Mouse (Mus musculus) forebrain, embryonic 16.5 days (tissue): ENCODE results near the gene Bdh2. TPM values are rescaled to one million over a fixed set of nuclear protein-coding genes. Genes with fewer than 3 reads are reported as not detected.

Experiments used
- ATAC-seq: fragments of 200-750 bp; cut with Nextera tagmentation; 2 replicates; pipeline ENCODE4 v1.8.0; 2017; ENCODE audit warnings: mild to moderate bottlenecking, moderate library complexity
- H3K27ac ChIP-seq: fragments of 300-500 bp; sonication (generic); 2 replicates; pipeline ENCODE4 v1.5.1; 2014; ENCODE audit warnings: low read length, control low read depth
- H3K27me3 ChIP-seq: fragments of 300-500 bp; sonication (generic); replicated peaks from 2 replicates; pipeline ENCODE4 v1.6.1; 2014; ENCODE audit warnings: low read length; ENCODE audit not compliant: control insufficient read depth, insufficient read depth
- H3K36me3 ChIP-seq: fragments of 300-500 bp; sonication (generic); 2 replicates; pipeline ENCODE4 v1.6.1; 2014; ENCODE audit not compliant: control insufficient read depth, insufficient read depth
- H3K4me1 ChIP-seq: fragments of 300-500 bp; sonication (generic); replicated peaks from 2 replicates; pipeline ENCODE4 v1.6.1; 2014; ENCODE audit warnings: low read length; ENCODE audit not compliant: control insufficient read depth, insufficient read depth
- H3K4me2 ChIP-seq: fragments of 300-500 bp; sonication (generic); 2 replicates; pipeline ENCODE4 v1.6.1; 2014; ENCODE audit warnings: mild to moderate bottlenecking, low read length, control low read depth
- H3K4me3 ChIP-seq: fragments of 300-500 bp; sonication (generic); replicated peaks from 2 replicates; pipeline ENCODE4 v1.5.1; 2014; ENCODE audit warnings: mild to moderate bottlenecking, low read length, control low read depth
- H3K9ac ChIP-seq: fragments of 300-500 bp; sonication (generic); replicated peaks from 2 replicates; pipeline ENCODE4 v1.6.1; 2014; ENCODE audit warnings: low read depth, low read length, control low read depth
- H3K9me3 ChIP-seq: fragments of 300-500 bp; sonication (generic); 2 replicates; pipeline ENCODE4 v1.6.1; 2016; ENCODE audit warnings: low read length; ENCODE audit not compliant: control insufficient read depth
- WGBS: fragments of 180-500 bp; shearing (Covaris S2); extraction: QIAGEN DNeasy Blood & Tissue Kit; methylation state at CpG from one replicate; pipeline ENCODE4 v1.1.7; 2014; 5-methylcytosine and 5-hydroxymethylcytosine counted together
- polyA plus RNA-seq: library from polyadenylated mRNA; unstranded; fragments of >200 nt; fragmentation: Nextera tagmentation; extraction: Ambion mirVana; gene quantifications from 2 replicates; pipeline ENCODE4 v1.2.1, GENCODE M21; 2015

Gene Bdh2
- polyA plus RNA-seq, 1 experiment from 2014 or later, result 2.1 TPM

GRCm38 (mm10) chr3:135288138-135288750 lies 7.2 kb downstream of the Bdh2 start:
- 84% methylated on average over 8 of the region's 8 CpGs for WGBS
- H3K4me1 ChIP-seq, result no peaks in the 10 kb centered on the region
- no peaks in the 10 kb centered on the region for H3K27me3 ChIP-seq
- no peak overlapping the region for H3K4me3 ChIP-seq
- no peak overlapping the region for H3K4me2 ChIP-seq
- H3K9ac ChIP-seq, result no peak overlapping the region
- no peak overlapping the region for H3K27ac ChIP-seq
- H3K9me3 ChIP-seq, result no peaks in the 10 kb centered on the region
- no peaks in the 10 kb centered on the region for H3K36me3 ChIP-seq
- ATAC-seq, result no peak

GRCm38 (mm10) chr3:135289148-135289547 lies 8.1 kb downstream of the Bdh2 start:
- no peak for ATAC-seq
- H3K4me3 ChIP-seq, result no peak overlapping the region
- no peak overlapping the region for H3K27ac ChIP-seq
- no peak overlapping the region for H3K9ac ChIP-seq
- H3K4me2 ChIP-seq, result no peak overlapping the region
- no peaks in the 10 kb centered on the region for H3K4me1 ChIP-seq
- H3K27me3 ChIP-seq, result no peaks in the 10 kb centered on the region
- H3K36me3 ChIP-seq, result no peaks in the 10 kb centered on the region
- no peaks in the 10 kb centered on the region for H3K9me3 ChIP-seq
- WGBS, result 98% methylated on average over 1 of the region's 1 CpGs

- WGBS, result 100% methylated on average over 6 of the region's 7 CpGs
- Histone ChIP-seq H3K4me1 (no peaks in the 10 kb centered on the region), H3K27me3 (no peaks in the 10 kb centered on the region)
These were observed 9.4 kb downstream of the Bdh2 start for GRCm38 (mm10) chr3:135290249-135290894.

GRCm38 (mm10) chr3:135293703-135294102 lies 12.7 kb downstream of the Bdh2 start:
- peak; percentile 53 for ATAC-seq
- WGBS, result 44% methylated on average over 7 of the region's 7 CpGs
- Histone ChIP-seq H3K36me3 (no peaks in the 10 kb centered on the region), H3K4me2 (no peak overlapping the region), H3K27ac (no peak overlapping the region), H3K27me3 (no peaks in the 10 kb centered on the region), H3K9ac (no peak overlapping the region), H3K4me3 (no peak overlapping the region), H3K4me1 (no peaks in the 10 kb centered on the region), H3K9me3 (no peaks in the 10 kb centered on the region)

More at GRCm38 (mm10) chr3:135290249-135290894, 9.4 kb downstream of the Bdh2 start:
- H3K9me3 ChIP-seq, result no peaks in the 10 kb centered on the region
- no peak overlapping the region for H3K4me3 ChIP-seq
- no peak overlapping the region for H3K4me2 ChIP-seq
- H3K9ac ChIP-seq, result no peak overlapping the region
- no peak overlapping the region for H3K27ac ChIP-seq
- no peaks in the 10 kb centered on the region for H3K36me3 ChIP-seq
- ATAC-seq, result peak; percentile 85

GRCm38 (mm10) chr3:135295559-135295958 lies 14.5 kb downstream of the Bdh2 start:
- Histone ChIP-seq H3K9ac (no peak overlapping the region), H3K27ac (no peak overlapping the region), H3K27me3 (no peaks in the 10 kb centered on the region), H3K4me1 (no peaks in the 10 kb centered on the region), H3K36me3 (no peaks in the 10 kb centered on the region), H3K4me2 (no peak overlapping the region), H3K9me3 (no peaks in the 10 kb centered on the region), H3K4me3 (no peak overlapping the region)
- ATAC-seq, result no peak
- 75% methylated on average over 1 of the region's 1 CpGs for WGBS

- Histone ChIP-seq H3K36me3 (no peaks in the 10 kb centered on the region), H3K4me2 (no peak overlapping the region), H3K27me3 (no peaks in the 10 kb centered on the region), H3K9ac (no peak overlapping the region), H3K27ac (no peak overlapping the region), H3K4me3 (no peak overlapping the region), H3K4me1 (no peaks in the 10 kb centered on the region), H3K9me3 (no peaks in the 10 kb centered on the region)
- ATAC-seq, result no peak
- 85% methylated on average over 3 of the region's 3 CpGs for WGBS
These were observed 17.5 kb downstream of the Bdh2 start for GRCm38 (mm10) chr3:135298560-135298959.

- Histone ChIP-seq H3K4me1 (no peaks in the 10 kb centered on the region), H3K27me3 (no peaks in the 10 kb centered on the region), H3K9ac (no peak overlapping the region), H3K27ac (no peak overlapping the region), H3K36me3 (no peaks in the 10 kb centered on the region), H3K4me3 (no peak overlapping the region), H3K9me3 (no peaks in the 10 kb centered on the region), H3K4me2 (no peak overlapping the region)
- WGBS, result 78% methylated on average over 6 of the region's 6 CpGs
- no peak for ATAC-seq
These were observed 19.1 kb downstream of the Bdh2 start for GRCm38 (mm10) chr3:135300081-135300480.

GRCm38 (mm10) chr3:135304060-135304459 lies 23.0 kb downstream of the Bdh2 start:
- Histone ChIP-seq H3K4me3 (no peak overlapping the region), H3K4me1 (peaks cover 5% of the 10 kb centered on the region), H3K36me3 (no peaks in the 10 kb centered on the region), H3K27me3 (no peaks in the 10 kb centered on the region; the same call in 1 of the 2 replicates), H3K27ac (no peak overlapping the region), H3K4me2 (no peak overlapping the region), H3K9ac (no peak overlapping the region), H3K9me3 (no peaks in the 10 kb centered on the region)
- 17% methylated on average over 6 of the region's 6 CpGs for WGBS
- ATAC-seq, result no peak

- 6% methylated on average over 9 of the region's 9 CpGs for WGBS
- H3K27ac ChIP-seq, result no peak overlapping the region
These were observed 23.5 kb downstream of the Bdh2 start for GRCm38 (mm10) chr3:135304566-135304965.

More at GRCm38 (mm10) chr3:135304566-135304965, 23.5 kb downstream of the Bdh2 start:
- Histone ChIP-seq H3K9me3 (no peaks in the 10 kb centered on the region), H3K27me3 (no peaks in the 10 kb centered on the region; the same call in 1 of the 2 replicates), H3K9ac (no peak overlapping the region), H3K4me1 (peaks cover 5% of the 10 kb centered on the region), H3K4me3 (no peak overlapping the region), H3K4me2 (no peak overlapping the region), H3K36me3 (no peaks in the 10 kb centered on the region)
- ATAC-seq, result no peak
